8 mouse cellular contexts compared by ENCODE assay signal in genomic region chr5:41844147-41844529, GRCm38 (mm10). TPM values are rescaled to one million over a fixed set of nuclear protein-coding genes. Genes with fewer than 3 reads are reported as not detected.
DNase-seq lines count a peak whose midpoint lies in the region; ATAC-seq lines count a peak whose summit lies in the region.

Gene Bod1l, minus strand, starts transcription at chr5:41844315.

- DNase-seq in adrenal gland, adult (ENCODE audit: inconsistent age in 2 of 2, low spot score in 1 of 2), result peak; percentile 97 to 99
- peak; percentile 95 for DNase-seq in embryo, embryonic 10.5 days (ENCODE audit: low spot score)
- DNase-seq in gastrocnemius, postnatal 14 days, result peak; percentile 95
- DNase-seq in left cerebral cortex, postnatal 10 days (ENCODE audit: extremely low spot score in 1 of 2, low spot score in 2 of 2), result peak; percentile 96 to 97
- peak; percentile 98 for DNase-seq in right cerebral cortex, postnatal 25 days
- DNase-seq in urinary bladder, postnatal 4 days (ENCODE audit: low spot score in 2 of 2), result peak; percentile 95 to 96

- intact Hi-C loops in gastrocnemius, postnatal 14 days (cut with DNase I; ENCODE audit: low total_unique reads), result no loop called here
- intact Hi-C loops in left cerebral cortex, postnatal 10 days (cut with DNase I), result no loop called here

- ATAC-seq in inflammation-experienced regulatory T-cells, adult 6 months, result peak; percentile 85
- peak; percentile 89 for ATAC-seq in megakaryocyte-erythroid progenitor cell, adult 5-6 weeks (replicated peaks; ENCODE audit: low FRiP score, low TSS enrichment, poor library complexity, severe bottlenecking)

RNA-seq across cellular contexts. Expression of gene Bod1l, which starts in this region (rescaled TPM):
- 10 to 100 TPM; 12.6 to 13.6 TPM for total RNA-seq in gastrocnemius, postnatal 14 days (2021)
- polyA plus RNA-seq in inflammation-experienced regulatory T-cells, adult 6 months (2017; shearing (Covaris generic)), result 10 to 100 TPM; 32.6 to 41.4 (median 38.2) TPM
- total RNA-seq in left cerebral cortex, postnatal 10 days (2021), result 10 to 100 TPM; 32.8 to 33.3 TPM
- 31.9 and 35.3 TPM in 2 replicates for total RNA-seq in megakaryocyte-erythroid progenitor cell, adult 5-6 weeks (2014; fragmentation: Nextera tagmentation)
- total RNA-seq in megakaryocyte-erythroid progenitor cell, adult 5-6 weeks (2017), result 51.8 and 56.4 TPM in 2 replicates

Comparison
In these comparisons a context has a peak if more than half of its experiments do, and no peak if none do; other contexts are left out.
1. Peak in every context shown above with its lines: DNase-seq and ATAC-seq.